Comparison of ENCODE assay signal across 10 mouse cellular contexts in the genomic region with DNA sequence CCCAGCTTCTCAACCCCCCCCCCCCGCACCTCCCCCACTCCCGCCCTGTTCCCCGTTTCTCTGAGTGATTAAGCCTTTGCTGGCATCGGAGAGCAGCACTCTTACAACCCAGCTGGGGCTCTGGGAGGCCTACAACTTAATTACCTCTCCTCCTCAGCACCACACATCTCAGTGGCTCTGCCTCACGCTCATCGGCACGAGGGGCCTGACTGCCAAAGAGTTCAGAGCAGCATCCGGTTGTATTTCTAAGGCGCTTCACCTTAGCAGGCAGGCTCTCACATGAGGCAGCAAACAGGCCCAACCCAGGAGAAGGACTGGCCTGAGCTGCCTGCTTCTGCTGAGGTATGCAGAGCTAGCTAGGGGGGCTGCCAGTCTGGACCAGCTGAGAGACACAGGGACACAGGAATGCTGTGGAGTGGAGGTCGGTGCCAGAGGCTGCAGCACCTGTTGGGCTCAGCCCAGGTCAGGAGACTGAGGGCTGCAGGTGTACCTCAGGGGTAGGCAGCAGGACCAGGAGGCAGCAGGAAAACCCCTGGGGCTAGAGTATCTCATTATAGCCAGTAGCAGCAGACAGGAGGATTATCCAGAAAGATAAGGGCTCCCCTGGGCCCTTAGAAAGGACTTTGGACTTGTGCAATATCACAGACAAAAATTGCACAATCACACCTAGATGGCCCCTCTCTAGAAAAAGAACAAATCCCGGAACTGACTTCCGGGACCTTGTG.
DNase-seq lines count a peak whose midpoint lies in the region; ATAC-seq and TF ChIP-seq lines count a peak whose summit lies in the region.
"Had no signal": no experiment of that assay in that cellular context is flagged by ENCODE, and none has a peak within 500 bp of the region (broad histone marks: within the 10 kb centered on the region; RNA-seq: fewer than 3 reads in every experiment).

No protein-coding gene starts in this region.

- WGBS in kidney, adult 2 months, result 43% methylated on average over 12 of the region's 12 CpGs
- WGBS in embryonic facial prominence, embryonic 14.5 days, result 24% methylated on average over 12 of the region's 12 CpGs
- 27% methylated on average over 12 of the region's 12 CpGs for WGBS in limb, embryonic 14.5 days
- 21% methylated on average over 11 of the region's 12 CpGs for WGBS in neural tube, embryonic 14.5 days

- DNase-seq in kidney, adult 2 months, result peak; percentile 22
- no peak for DNase-seq in kidney, postnatal 14 days
- DNase-seq in embryonic facial prominence, embryonic 14.5 days (ENCODE audit: low spot score), result peak; percentile 59
- DNase-seq in limb, embryonic 14.5 days (ENCODE audit: low spot score), result no peak
- DNase-seq in gastrocnemius, postnatal 36 days, result no peak
- no peak for DNase-seq in retina, embryonic 14.5 days (ENCODE audit: low spot score)
- no peak for DNase-seq in gastrocnemius, postnatal 10 days
- DNase-seq: cerebellum, adult 9-11 months; heart, adult 2 months had no signal

- peak; percentile 35 for ATAC-seq in embryonic facial prominence, embryonic 14.5 days (ENCODE audit: low read depth)
- ATAC-seq in limb, embryonic 14.5 days (ENCODE audit: low FRiP score, low read depth), result 0 out of 2 replicates have a peak, but pooled peaks have one; percentile 26
- ATAC-seq in neural tube, embryonic 14.5 days (ENCODE audit: low read depth), result peak; percentile 66; the same call in 1 of the 2 replicates

- no peak overlapping the region for H3K9ac ChIP-seq in embryonic facial prominence, embryonic 14.5 days (ENCODE audit: low read depth, low read length)
- H3K9ac ChIP-seq in limb, embryonic 14.5 days (ENCODE audit: low read depth, low read length, severe bottlenecking), result no peak overlapping the region
- H3K9ac ChIP-seq in neural tube, embryonic 14.5 days (replicated peaks; ENCODE audit: low read depth, low read length), result no peak overlapping the region

- no peak for TF ChIP-seq CTCF in kidney, adult 2 months (conservative IDR thresholded peaks at IDR 0.05; ENCODE audit: insufficient read depth, insufficient read length, low read depth, low read length)

- H3K9me3 ChIP-seq in embryonic facial prominence, embryonic 14.5 days (ENCODE audit: control insufficient read depth, low read length), result no peaks in the 10 kb centered on the region
- no peaks in the 10 kb centered on the region for H3K9me3 ChIP-seq in limb, embryonic 14.5 days (ENCODE audit: control insufficient read depth, low read length)
- no peaks in the 10 kb centered on the region for H3K9me3 ChIP-seq in neural tube, embryonic 14.5 days (ENCODE audit: control insufficient read depth, low read length)

- no peaks in the 10 kb centered on the region for H3K4me1 ChIP-seq in kidney, adult 2 months (ENCODE audit: control insufficient read depth, insufficient read depth, low read length)
- H3K4me1 ChIP-seq in embryonic facial prominence, embryonic 14.5 days (ENCODE audit: control insufficient read depth, insufficient read depth, low read length), result peaks cover 22% of the 10 kb centered on the region
- peaks cover 39% of the 10 kb centered on the region for H3K4me1 ChIP-seq in limb, embryonic 14.5 days (ENCODE audit: control insufficient read depth, insufficient read depth, low read length)
- peaks cover 11% of the 10 kb centered on the region; the same call in 1 of the 2 replicates for H3K4me1 ChIP-seq in neural tube, embryonic 14.5 days (ENCODE audit: control insufficient read depth, insufficient read depth, low read length)

- H3K27ac ChIP-seq in kidney, adult 2 months (ENCODE audit: insufficient read depth, low read depth, low read length), result no peak overlapping the region
- peak overlapping the region; percentile 29; the same call in 1 of the 2 replicates for H3K27ac ChIP-seq in embryonic facial prominence, embryonic 14.5 days (replicated peaks; ENCODE audit: low read depth, low read length)
- no peak overlapping the region; the same call in 1 of the 2 replicates for H3K27ac ChIP-seq in limb, embryonic 14.5 days (replicated peaks; ENCODE audit: low read depth, low read length)
- no peak overlapping the region for H3K27ac ChIP-seq in neural tube, embryonic 14.5 days (ENCODE audit: low read depth, low read length)
- H3K27ac ChIP-seq: heart, adult 2 months had no signal

- TF ChIP-seq POLR2A in kidney, adult 2 months (IDR thresholded peaks at IDR 0.05; ENCODE audit: low read depth, low read length), result no peak
- no peak for TF ChIP-seq POLR2A in limb, embryonic 14.5 days (IDR thresholded peaks at IDR 0.05; ENCODE audit: borderline replicate concordance, extremely low read depth, insufficient read depth, insufficient read length)

- H3K4me2 ChIP-seq in embryonic facial prominence, embryonic 14.5 days (ENCODE audit: low read depth, low read length), result no peak overlapping the region
- no peak overlapping the region for H3K4me2 ChIP-seq in limb, embryonic 14.5 days (replicated peaks; ENCODE audit: low read depth, low read length, severe bottlenecking)
- no peak overlapping the region for H3K4me2 ChIP-seq in neural tube, embryonic 14.5 days (ENCODE audit: low read depth, low read length)

- H3K36me3 ChIP-seq in kidney, adult 2 months (ENCODE audit: control insufficient read depth, insufficient read depth, low read length), result no peaks in the 10 kb centered on the region
- H3K36me3 ChIP-seq in embryonic facial prominence, embryonic 14.5 days (ENCODE audit: control insufficient read depth, insufficient read depth, low read length), result no peaks in the 10 kb centered on the region
- no peaks in the 10 kb centered on the region for H3K36me3 ChIP-seq in limb, embryonic 14.5 days (ENCODE audit: control insufficient read depth, insufficient read depth, low read length)
- no peaks in the 10 kb centered on the region for H3K36me3 ChIP-seq in neural tube, embryonic 14.5 days (ENCODE audit: control insufficient read depth, insufficient read depth, low read length)

- no peak overlapping the region for H3K4me3 ChIP-seq in kidney, adult 2 months (ENCODE audit: insufficient read depth, low read depth, low read length)
- no peak overlapping the region for H3K4me3 ChIP-seq in embryonic facial prominence, embryonic 14.5 days (ENCODE audit: low read depth, low read length)
- no peak overlapping the region for H3K4me3 ChIP-seq in limb, embryonic 14.5 days (replicated peaks; ENCODE audit: low read length)
- H3K4me3 ChIP-seq in neural tube, embryonic 14.5 days (ENCODE audit: low read depth, low read length), result no peak overlapping the region
- H3K4me3 ChIP-seq: heart, adult 2 months had no signal

- no peaks in the 10 kb centered on the region for H3K27me3 ChIP-seq in kidney, adult 2 months (replicated peaks; ENCODE audit: control insufficient read depth, insufficient read depth, low read length)
- H3K27me3 ChIP-seq in embryonic facial prominence, embryonic 14.5 days (replicated peaks; ENCODE audit: control insufficient read depth, insufficient read depth, low read length), result no peaks in the 10 kb centered on the region
- no peaks in the 10 kb centered on the region for H3K27me3 ChIP-seq in limb, embryonic 14.5 days (ENCODE audit: control insufficient read depth, insufficient read depth, low read length)
- no peaks in the 10 kb centered on the region; the same call in none of the 2 replicates for H3K27me3 ChIP-seq in neural tube, embryonic 14.5 days (ENCODE audit: control insufficient read depth, insufficient read depth, low read length)

- intact Hi-C loops in gastrocnemius, postnatal 36 days (cut with DNase I), result no loop called here

Comparison
In these comparisons a context has a peak if more than half of its experiments do, and no peak if none do; other contexts are left out.
1. DNase-seq: peak in kidney, adult 2 months (single experiment) and embryonic facial prominence, embryonic 14.5 days (single experiment); none in kidney, postnatal 14 days (single experiment), limb, embryonic 14.5 days (single experiment), gastrocnemius, postnatal 36 days (0 of 2), retina, embryonic 14.5 days (single experiment) and gastrocnemius, postnatal 10 days (single experiment).
2. Peak in every context shown above with its lines, with median percentiles within 50 percentile points of each other: ATAC-seq.